Mouse (Mus musculus) ES-E14 (cell line): ENCODE results near the gene Slc7a6os.

Experiments used
- HCFC1 ChIP-seq: IDR thresholded peaks from 2 replicates; pipeline ENCODE4 v1.6.1; 2012; ENCODE audit warnings: low read length, inconsistent platforms, borderline replicate concordance; ENCODE audit not compliant: insufficient read depth
- MAFK ChIP-seq: IDR thresholded peaks from 2 replicates; pipeline ENCODE4 v1.6.1; 2014; ENCODE audit warnings: mild to moderate bottlenecking, low read depth, low read length, inconsistent platforms; ENCODE audit not compliant: insufficient read depth
- ZC3H11A ChIP-seq: IDR thresholded peaks from 2 replicates; pipeline ENCODE4 v1.6.1; 2012; ENCODE audit warnings: low read depth, mild to moderate bottlenecking, inconsistent platforms, low read length, borderline replicate concordance
- ZNF384 ChIP-seq: IDR thresholded peaks from 2 replicates; pipeline ENCODE4 v1.6.1; 2012; ENCODE audit warnings: low read depth, low read length, inconsistent platforms

GRCm38 (mm10) chr8:106193162-106193561, 17.6 kb downstream of the Slc7a6os start:
- no peak for TF ChIP-seq ZNF384
- no peak for TF ChIP-seq HCFC1
- TF ChIP-seq ZC3H11A = no peak
- no peak for TF ChIP-seq MAFK
